Mouse (Mus musculus) urinary bladder, postnatal 25 days (tissue): Measurements from ENCODE around the gene Pltp.

Experiments used
- DNase-seq: peaks from one replicate; pipeline ENCODE4 v3.0.0; 2022; ENCODE audit warnings: low spot score

The Pltp gene

DNA sequence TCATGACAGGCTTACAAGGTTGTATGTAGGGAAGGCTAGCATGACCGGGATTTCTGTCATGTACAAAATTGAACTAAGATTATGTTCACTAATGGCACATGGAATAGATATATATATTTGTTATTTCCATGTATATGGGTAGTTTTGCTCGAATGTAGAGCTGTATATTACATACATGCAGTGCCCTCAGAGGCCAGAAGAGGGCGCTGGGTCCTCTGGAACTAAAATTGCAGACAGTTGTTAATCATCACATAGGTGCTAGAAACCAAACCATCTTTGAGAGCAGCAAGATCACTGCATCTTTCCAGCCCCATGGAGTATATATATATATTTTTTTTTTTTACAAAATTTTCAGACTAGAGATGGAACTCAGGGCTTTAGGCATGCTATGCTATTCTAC, 11.7 kb downstream of the Pltp start:
- DNase-seq: no peak

DNA sequence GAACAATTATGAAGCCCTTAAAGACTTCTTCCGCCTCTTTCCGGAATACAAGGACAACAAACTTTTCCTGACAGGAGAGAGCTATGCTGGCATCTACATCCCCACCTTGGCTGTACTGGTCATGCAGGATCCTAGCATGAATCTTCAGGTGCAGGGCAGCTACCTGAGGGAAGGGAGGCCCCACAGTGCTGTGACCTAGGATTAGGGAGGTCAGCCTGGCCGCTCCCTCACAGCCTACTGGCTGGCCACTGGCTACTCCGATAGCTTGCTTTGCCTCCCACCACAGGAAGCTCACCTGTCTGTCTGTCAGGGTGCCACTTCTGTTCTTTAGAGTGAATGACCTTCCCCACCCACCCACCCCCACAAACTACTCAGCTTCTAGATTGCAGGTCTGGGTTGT, 22.3 kb downstream of the Pltp start:
- no peak for DNase-seq

GRCm38 (mm10) chr2:164834531-164834930, 23.0 kb downstream of the Pltp start:
- no peak for DNase-seq

- peak; percentile 89 for DNase-seq
These were observed 24.1 kb downstream of the Pltp start, which contains the start of gene Neurl2 for GRCm38 (mm10) chr2:164833314-164833959. Gene Neurl2 (minus strand): TSS chr2:164833456.

DNA sequence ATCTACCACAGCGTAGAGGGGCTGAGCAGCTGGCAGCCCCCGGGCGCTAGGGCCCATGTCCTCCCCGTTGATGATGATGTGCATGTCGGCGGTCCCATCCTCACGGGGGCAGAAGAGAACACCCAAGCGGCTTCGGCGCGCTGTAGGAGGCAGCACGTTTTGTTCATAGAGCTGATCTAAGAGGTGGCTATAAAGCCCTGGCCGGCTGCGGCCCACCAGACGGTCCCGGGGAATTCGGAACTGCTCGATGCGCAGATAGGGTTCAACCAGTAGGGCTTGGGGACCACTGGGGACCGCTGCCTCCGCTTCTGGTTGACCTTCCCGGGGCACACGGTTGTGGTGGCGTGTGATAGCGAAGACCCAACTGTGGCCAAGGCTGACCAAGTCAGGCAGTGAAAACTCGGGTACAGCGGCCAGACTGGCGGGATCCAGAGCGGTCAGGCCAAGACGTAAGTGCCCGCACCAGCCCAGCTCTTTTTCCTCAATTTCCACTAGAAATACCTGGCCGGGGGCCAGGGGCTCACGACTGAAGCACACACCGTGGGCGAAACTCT, 24.7 kb downstream of the Pltp start, which contains the start of gene Ctsa:
Gene Ctsa (plus strand): TSS at position 126 of the 554 bp plus-strand sequence.
- DNase-seq: peak; percentile 49

DNA sequence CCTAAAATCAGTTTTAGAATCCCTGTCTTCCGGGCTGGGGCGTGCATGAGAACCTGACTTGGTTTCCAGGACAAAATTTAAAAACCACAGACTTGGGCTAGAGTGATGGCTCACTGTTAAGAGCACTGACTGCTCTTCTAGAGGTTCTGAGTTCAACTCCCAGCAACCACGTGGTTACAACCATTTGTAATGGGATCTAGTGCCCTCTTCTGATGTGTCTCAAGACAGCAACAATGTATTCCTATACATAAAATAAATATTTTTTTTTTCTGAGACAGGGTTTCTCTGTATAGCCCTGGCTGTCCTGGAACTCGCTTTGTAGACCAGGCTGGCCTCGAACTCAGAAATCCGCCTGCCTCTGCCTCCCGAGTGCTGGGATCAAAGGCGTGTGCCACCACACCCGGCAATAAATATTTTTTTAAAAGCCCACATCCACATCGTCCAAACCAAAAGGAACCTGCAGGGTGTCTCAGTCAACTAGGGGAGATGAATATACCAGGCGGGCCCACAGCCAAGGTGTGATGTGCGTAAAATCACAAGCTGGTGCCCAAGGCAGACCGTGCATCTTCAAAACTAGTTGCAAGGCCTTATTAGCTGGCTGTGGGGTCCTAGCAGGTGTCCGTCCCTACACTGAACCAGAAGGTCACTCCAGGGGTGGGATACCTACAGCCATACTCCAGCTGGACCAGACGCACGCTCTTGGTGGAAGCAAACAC, 25.3 kb downstream of the Pltp start:
- DNase-seq: no peak

- DNase-seq: no peak
These were observed 26.5 kb downstream of the Pltp start for GRCm38 (mm10) chr2:164831029-164831428.

- DNase-seq: no peak
These were observed 28.4 kb downstream of the Pltp start for GRCm38 (mm10) chr2:164829090-164829489.

DNA sequence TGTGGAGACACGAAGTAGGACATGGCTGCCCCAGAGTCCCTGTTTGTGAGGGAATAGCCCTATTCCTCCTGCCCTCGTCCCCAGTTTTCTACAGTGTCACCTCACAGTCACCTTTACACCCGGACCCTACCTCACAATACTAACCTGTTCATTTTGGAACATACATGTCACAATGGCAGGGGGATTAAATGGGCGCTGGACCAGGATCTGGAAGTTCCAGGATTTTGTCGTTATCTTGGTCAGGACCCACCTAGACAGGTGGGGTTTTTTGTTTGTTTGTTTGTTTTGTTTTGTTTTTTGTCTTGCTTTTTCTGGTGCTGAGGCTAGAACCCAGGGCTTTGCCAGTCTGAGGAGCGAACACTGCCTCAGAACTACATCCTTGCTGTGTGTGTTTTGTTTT, 29.1 kb downstream of the Pltp start, which contains the start of gene Spata25:
Gene Spata25 (minus strand): TSS at position 101 of the 400 bp plus-strand sequence.
- no peak for DNase-seq

GRCm38 (mm10) chr2:164827146-164827850, 30.2 kb downstream of the Pltp start:
- no peak for DNase-seq

DNA sequence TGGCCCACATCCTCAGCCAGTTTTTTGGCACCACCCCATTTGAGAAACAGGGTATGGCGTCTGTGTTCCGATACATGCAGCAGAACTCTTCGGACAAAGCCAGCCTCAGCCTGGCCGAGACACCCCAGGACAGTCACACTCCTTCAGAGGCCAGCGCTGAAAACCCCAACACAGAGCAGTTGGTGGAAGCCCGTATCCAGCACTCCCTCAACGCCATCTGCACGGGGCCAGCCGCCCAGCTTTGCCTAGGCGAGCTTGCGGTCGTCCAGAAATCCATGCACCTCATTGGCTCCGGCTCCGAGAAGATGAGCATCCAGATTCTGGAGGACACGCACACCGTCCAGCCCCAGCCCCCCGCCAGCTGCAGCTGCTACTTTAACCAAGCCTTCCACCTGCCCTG, 32.0 kb downstream of the Pltp start:
- DNase-seq: no peak

DNA sequence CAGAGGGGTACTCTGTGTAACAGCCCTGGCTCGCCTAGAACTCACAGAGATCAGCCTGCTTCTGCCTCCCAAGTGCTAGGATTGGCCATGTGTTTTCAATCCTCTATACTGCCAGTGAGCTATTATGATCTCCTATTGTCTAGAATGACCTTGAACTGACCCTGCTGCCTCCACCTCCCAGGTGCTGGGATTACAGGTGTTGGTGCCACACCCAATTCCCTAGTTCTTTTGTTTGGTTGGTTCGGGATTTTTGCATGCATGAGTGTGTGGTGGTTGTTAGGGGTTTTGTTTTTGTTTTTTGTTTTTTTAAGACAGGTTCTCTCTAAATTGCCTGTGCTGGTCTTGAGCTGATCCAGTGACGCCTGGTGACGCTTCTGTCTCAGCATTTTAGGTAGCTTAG, 33.5 kb downstream of the Pltp start:
- no peak for DNase-seq

DNA sequence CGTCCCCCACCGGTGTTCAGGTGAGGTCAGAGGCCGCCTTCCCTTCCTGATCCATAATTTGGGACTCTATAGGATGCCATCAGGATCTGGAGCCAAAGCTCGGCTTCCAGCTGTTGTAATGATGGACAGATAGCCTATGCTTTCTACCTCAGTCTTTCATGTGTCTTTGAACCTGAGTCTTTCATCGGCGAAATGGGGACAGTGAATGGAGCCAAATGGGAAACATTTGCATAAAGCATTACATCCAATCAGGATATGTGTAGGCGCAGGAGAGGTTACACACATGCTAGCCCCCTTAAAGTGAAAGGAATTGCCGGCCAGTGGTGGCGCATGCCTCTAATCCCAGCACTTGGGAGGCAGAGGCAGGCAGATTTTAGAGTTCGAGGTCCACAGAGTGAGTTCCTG, 34.3 kb downstream of the Pltp start:
- DNase-seq: no peak

GRCm38 (mm10) chr2:164822636-164823165, 34.8 kb downstream of the Pltp start, which contains the start of gene Zswim1:
Gene Zswim1 (plus strand): TSS chr2:164822686.
- DNase-seq: peak; percentile 100

GRCm38 (mm10) chr2:164821060-164821459, 36.5 kb downstream of the Pltp start:
- no peak for DNase-seq

DNA sequence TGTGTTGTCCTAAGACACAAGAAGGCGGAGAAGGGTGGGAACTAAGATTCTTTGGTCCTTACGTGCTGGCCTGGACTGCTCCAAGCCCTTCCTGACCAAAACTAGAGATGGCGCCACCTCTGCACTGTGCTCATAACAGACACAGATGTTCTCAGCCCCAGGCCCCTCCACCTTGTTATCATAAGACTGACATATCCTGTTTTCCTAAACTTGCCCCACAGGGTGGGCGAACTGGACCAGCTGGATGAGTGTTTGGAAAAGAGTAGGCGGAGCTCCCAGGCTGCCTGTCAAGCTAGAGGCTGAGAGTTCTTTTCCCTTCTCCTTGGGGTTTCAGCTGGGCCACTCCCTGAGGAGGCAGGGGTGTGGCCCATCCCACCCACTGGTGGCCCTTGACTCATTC, 39.8 kb downstream of the Pltp start:
- DNase-seq: no peak

DNA sequence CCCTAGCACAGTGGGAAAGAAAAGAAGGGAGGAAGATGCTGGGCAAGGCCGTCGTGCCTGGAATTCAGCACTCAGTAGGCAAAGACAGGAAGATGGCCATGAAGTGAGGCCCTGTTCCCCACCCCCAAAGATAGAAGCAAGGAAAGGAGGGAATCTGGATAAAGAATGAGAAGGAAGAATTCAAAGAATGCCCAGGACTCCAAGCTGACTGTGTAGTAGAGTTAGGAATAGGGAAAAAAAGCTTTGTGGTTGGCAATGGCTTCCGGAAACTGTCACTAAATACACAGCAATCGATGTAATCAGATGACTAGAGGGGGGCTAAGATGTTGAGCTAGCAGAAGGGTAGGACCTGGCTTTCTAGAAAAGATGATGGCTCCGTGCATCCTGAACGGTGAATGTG, 40.3 kb downstream of the Pltp start:
- DNase-seq: no peak

DNA sequence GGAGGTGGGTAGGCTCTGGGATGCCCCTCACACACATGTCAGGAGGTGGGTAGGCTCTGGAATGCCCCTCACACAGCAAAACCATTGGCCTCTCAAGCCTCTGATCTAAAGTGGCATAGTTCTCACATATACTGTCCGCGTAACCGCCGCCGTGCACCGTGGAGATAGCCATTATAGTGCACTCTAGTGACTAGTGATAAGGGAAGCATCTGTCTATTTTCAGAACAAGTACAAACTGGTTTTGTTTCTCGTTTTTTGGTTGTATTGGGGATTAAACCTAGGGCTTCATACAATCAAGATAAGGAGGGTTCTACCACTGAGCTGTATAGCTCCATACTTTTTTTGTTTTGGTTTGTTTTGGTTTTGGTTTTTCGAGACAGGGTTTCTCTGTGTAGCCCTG, 41.7 kb downstream of the Pltp start:
- no peak for DNase-seq

DNA sequence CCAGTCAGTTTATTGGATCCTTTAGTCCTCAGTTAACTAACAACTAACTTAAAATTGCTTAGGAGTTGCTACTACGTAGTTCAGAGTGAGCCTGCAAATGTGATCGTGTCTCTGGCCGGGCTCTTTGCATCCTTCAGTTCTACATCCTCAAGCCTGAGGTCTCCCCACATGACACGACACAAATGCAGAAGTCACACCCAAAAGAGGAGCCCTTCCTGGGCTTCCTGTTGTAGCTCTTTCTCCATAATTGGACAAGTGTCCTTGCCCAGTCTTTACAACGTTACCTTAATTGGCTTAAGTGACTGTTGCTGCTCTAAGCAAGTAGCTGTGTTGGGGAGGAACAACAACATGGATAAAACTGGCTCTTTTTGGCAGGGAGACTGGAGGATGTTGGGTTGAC, 42.2 kb downstream of the Pltp start:
- DNase-seq: no peak

- DNase-seq: no peak
These were observed 44.0 kb downstream of the Pltp start for GRCm38 (mm10) chr2:164813557-164813956.

- no peak for DNase-seq
These were observed 50.9 kb downstream of the Pltp start for GRCm38 (mm10) chr2:164806614-164807013.

DNA sequence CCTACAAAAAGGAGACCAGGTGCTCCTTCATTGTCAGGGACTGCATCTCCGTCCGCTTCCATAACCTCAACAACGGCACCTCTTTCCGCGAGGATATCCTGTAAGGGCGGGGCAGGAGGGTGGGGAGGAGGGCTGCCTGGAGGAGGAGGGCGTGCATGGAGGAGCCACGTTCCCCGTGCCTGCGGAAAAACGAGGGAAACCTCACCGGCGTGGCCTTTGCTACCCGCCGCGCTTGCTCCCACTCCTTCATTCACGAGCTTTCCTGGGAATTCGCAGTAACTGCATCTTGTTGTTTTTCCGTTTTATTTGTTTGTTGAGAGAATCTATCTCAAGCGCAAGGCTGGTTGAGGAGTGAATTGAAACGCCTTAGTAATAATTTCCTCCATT, 52.2 kb downstream of the Pltp start:
- no peak for DNase-seq
